Mouse (Mus musculus) spleen, adult 2 months (tissue): ENCODE data around the gene Gm5269. TPM values are rescaled to one million over a fixed set of nuclear protein-coding genes. Genes with fewer than 3 reads are reported as not detected.

Experiments used
- DNase-seq, 2 experiments: peaks; one replicate each; pipeline versions ENCODE4 v3.0.0 to v3.0.0-alpha.2; 2012 to 2021; ENCODE audit warnings: low spot score in 2 of 2, low read depth in 1 of 2
- H3K27ac ChIP-seq: fragments of 200-500 bp; 2 replicates; pipeline ENCODE4 v1.5.1; 2012; ENCODE audit warnings: low read length, inconsistent platforms; ENCODE audit not compliant: insufficient read depth
- H3K27me3 ChIP-seq: fragments of 200-500 bp; 2 replicates; pipeline ENCODE4 v1.6.1; 2012; ENCODE audit warnings: mild to moderate bottlenecking, moderate library complexity, low read length, inconsistent platforms; ENCODE audit not compliant: control insufficient read depth, insufficient read depth
- H3K36me3 ChIP-seq: fragments of 200-500 bp; 2 replicates; pipeline ENCODE4 v1.6.1; 2012; ENCODE audit warnings: mild to moderate bottlenecking, low read length, inconsistent platforms; ENCODE audit not compliant: control insufficient read depth, insufficient read depth
- H3K4me1 ChIP-seq: fragments of 200-500 bp; 2 replicates; pipeline ENCODE4 v1.6.1; 2011; ENCODE audit warnings: inconsistent platforms; ENCODE audit not compliant: control insufficient read depth, insufficient read depth, insufficient read length
- H3K4me3 ChIP-seq: fragments of 200-500 bp; 2 replicates; pipeline ENCODE4 v1.5.1; 2011; ENCODE audit warnings: mild to moderate bottlenecking, inconsistent platforms; ENCODE audit not compliant: insufficient read depth, insufficient read length; ENCODE audit errors: extremely low read depth
- CTCF ChIP-seq: fragments of 200-500 bp; IDR thresholded peaks from 2 replicates; pipeline ENCODE4 v1.5.1; 2011; ENCODE audit warnings: mild to moderate bottlenecking, inconsistent platforms; ENCODE audit not compliant: insufficient read depth, insufficient read length, insufficient replicate concordance; ENCODE audit errors: extremely low read depth
- POLR2A ChIP-seq: fragments of 200-500 bp; IDR thresholded peaks from 2 replicates; pipeline ENCODE4 v1.6.1; 2011; ENCODE audit warnings: low read depth, low read length, inconsistent platforms
- WGBS: fragments of 180-500 bp; shearing (Covaris S2); methylation state at CpG from one replicate; pipeline ENCODE4 v1.1.7; 2018; 5-methylcytosine and 5-hydroxymethylcytosine counted together
- polyA plus RNA-seq: library from polyadenylated mRNA; depleted of rRNA; stranded (reverse); fragments of >200 nt; gene quantifications from 2 replicates; pipeline ENCODE4 v1.2.3, GENCODE M21; 2012

Gm5269 gene
- polyA plus RNA-seq, 1 experiment: not detected

DNA sequence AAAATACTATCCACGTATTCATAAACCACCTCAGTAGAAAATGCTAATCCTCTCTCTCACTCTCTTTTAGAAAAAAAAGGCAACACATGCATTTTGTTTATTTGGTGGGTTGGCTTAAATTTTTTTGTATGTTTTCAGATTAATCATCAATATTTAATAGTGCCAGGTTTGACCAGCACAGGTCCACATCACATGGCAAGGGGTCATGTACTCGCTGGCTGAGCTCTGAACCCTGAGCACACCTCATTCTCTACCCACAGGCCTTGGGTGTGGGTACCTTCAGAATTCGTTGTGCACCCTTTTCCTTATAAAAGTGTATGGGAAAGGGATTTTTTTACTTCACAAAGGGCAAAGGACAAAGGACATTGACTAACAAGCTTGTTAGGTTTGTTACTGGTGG lies 14.1 kb upstream of the Gm5269 start:
- 80% methylated on average over 3 of the region's 3 CpGs for WGBS
- no peaks in the 10 kb centered on the region for H3K4me1 ChIP-seq
- DNase-seq: no peak
- no peaks in the 10 kb centered on the region for H3K36me3 ChIP-seq
- no peak overlapping the region for H3K27ac ChIP-seq
- H3K27me3 ChIP-seq: no peaks in the 10 kb centered on the region
- TF ChIP-seq CTCF (no peak), POLR2A (no peak)
- no peak overlapping the region for H3K4me3 ChIP-seq

DNA sequence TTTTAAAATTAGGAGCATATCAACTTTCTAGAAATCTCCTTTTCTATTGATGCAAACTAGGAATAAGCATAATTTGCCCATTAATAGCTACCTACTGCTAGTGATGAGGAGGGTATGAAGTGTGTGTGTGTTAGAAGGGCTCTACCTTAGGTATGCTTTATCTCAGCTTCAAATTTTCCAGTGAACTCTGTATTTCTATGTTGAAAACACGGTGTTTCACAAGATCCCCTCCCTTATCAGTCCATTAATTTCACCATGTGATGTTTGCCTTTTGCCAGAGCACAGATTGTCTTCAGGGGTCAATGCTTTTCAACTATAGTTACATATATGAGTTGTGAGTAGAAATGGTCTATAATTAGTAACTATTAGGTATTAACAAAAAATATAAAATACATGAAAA lies 8.0 kb upstream of the Gm5269 start:
- H3K4me1 ChIP-seq: no peaks in the 10 kb centered on the region
- H3K27me3 ChIP-seq: no peaks in the 10 kb centered on the region
- WGBS: 64% methylated on average over 1 of the region's 1 CpGs
- no peak for TF ChIP-seq CTCF
- TF ChIP-seq POLR2A: no peak
- H3K4me3 ChIP-seq: no peak overlapping the region
- no peaks in the 10 kb centered on the region for H3K36me3 ChIP-seq
- H3K27ac ChIP-seq: no peak overlapping the region
- DNase-seq: no peak

DNA sequence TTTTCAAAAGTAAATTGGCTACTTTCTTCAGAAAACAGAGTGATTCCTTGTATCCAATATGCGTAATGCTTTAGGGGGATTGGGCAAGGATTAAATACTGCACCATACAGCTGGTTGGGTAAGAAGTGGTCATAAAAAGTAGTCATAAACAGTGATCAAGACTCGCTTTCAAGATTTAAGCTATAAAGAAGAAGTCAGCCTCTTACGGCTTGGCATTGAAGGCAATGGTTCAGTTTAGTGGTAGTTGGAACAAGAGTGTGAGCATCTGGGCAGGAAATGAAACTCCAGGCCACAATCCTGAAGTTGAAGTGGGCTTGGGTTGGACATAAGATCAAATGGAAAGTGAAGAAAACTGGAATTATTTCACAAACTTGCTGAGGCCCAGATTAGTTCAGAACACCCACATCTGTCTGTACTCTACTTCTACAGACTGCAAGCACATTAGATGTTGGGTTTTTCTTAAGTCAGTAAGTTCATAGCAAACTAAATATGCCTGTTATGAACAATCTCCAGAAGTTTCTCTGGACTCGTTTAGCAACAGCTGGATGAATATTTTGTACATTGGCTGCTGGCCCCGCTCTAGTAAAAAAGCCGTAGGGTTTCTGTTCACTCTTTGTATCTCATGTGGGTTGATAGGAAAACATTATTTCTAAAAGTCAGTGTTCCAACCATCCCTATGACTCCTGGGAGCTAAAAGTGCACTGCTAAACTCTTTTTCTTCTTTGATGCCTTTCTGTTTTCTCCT lies 4.3 kb upstream of the Gm5269 start:
- no peaks in the 10 kb centered on the region for H3K36me3 ChIP-seq
- no peak for TF ChIP-seq POLR2A
- DNase-seq: no peak
- 91% methylated on average over 6 of the region's 6 CpGs for WGBS
- no peak overlapping the region for H3K27ac ChIP-seq
- H3K4me3 ChIP-seq: no peak overlapping the region
- H3K27me3 ChIP-seq: no peaks in the 10 kb centered on the region
- H3K4me1 ChIP-seq: no peaks in the 10 kb centered on the region

DNA sequence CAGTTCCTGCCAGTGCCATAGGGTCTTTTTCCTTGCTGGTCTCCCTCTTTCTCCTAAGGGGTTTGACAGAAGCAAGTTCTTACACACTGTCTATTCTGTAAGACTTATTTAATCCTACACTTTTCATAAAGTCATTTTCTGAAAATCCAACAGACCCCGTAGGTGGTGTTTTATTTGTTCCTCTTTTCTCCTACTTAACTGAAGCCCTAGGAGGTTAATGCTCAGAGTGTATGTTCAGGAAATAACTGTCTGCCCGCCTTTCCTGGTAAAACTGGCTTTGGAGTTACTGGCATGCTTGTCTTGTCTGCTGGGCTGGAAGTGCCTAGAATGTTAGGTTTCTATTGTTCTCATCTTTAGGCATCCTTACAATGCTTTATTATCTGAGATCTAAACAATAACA lies 1.9 kb upstream of the Gm5269 start:
- TF ChIP-seq CTCF (no peak), POLR2A (no peak)
- H3K27me3 ChIP-seq: no peaks in the 10 kb centered on the region
- H3K4me3 ChIP-seq: no peak overlapping the region
- no peak overlapping the region for H3K27ac ChIP-seq
- no peak for DNase-seq
- H3K36me3 ChIP-seq: no peaks in the 10 kb centered on the region
- H3K4me1 ChIP-seq: no peaks in the 10 kb centered on the region
- WGBS: 19% methylated on average over 2 of the region's 2 CpGs

DNA sequence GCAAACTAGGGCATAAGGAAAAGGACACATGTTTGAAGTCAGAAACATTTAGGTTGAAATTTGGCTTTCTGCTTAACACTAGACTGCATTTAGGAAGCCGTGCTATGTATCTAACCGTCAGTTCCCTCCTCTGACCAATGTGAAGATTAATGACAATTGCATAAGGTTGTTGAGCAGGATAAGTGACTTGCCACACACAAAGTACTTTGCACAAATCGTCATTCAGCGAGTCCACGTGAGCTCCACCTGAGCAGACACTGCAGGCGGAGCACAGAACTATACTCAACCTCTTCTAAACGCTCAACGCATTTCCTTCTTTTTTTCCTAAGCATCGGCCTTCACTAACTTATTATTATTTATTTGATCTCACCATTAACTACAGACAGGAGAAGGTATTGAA lies 3.3 kb downstream of the Gm5269 start:
- no peak overlapping the region for H3K4me3 ChIP-seq
- no peak for DNase-seq
- no peaks in the 10 kb centered on the region for H3K27me3 ChIP-seq
- no peaks in the 10 kb centered on the region for H3K36me3 ChIP-seq
- H3K4me1 ChIP-seq: no peaks in the 10 kb centered on the region
- WGBS: 85% methylated on average over 9 of the region's 9 CpGs
- TF ChIP-seq CTCF (no peak), POLR2A (no peak)
- no peak overlapping the region for H3K27ac ChIP-seq

DNA sequence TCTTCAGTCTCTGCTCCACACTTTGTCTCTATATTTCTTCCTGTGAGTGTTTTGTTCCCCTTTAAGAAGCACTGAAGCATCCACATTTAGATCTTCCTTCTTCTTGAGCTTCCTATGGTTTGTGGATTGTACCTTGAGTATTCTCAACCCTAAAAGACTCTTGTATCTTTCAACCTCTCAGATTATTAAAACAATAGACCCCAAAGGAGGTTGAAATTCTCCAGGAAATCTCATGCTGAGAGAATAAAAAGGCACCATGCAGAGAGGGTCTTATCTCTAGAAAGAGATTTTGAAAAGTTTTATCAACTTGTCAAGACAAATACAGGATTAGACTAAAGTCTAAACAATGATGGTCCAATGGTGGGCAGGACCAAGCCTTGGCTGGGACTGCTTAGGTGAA lies 6.7 kb downstream of the Gm5269 start:
- DNase-seq: no peak
- no peak for TF ChIP-seq CTCF
- no peak for TF ChIP-seq POLR2A
- Histone ChIP-seq H3K4me1 (no peaks in the 10 kb centered on the region), H3K27me3 (no peaks in the 10 kb centered on the region), H3K27ac (no peak overlapping the region), H3K36me3 (no peaks in the 10 kb centered on the region), H3K4me3 (no peak overlapping the region)

DNA sequence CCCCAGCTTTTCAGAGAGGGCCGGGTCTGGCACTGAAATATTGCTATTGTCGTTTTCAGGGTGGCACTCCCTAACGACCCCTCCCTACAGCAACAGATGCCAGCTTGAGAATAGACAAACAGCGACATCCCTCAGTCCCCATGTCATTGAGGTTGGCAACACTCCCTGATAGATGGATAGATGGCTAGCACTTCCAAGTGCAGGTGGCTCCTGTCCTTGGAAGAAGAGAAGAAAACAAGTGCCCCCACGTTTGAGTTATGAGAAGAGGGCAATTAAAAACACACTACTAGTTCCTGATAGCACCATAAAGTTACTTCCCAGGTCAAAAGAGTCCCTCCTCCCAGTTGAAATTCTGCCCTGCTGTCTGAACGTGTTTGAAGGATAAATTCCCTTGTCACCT lies 8.0 kb downstream of the Gm5269 start:
- no peak for DNase-seq
- H3K27me3 ChIP-seq: no peaks in the 10 kb centered on the region
- 70% methylated on average over 6 of the region's 6 CpGs for WGBS
- no peaks in the 10 kb centered on the region for H3K4me1 ChIP-seq
- TF ChIP-seq POLR2A: no peak
- no peak for TF ChIP-seq CTCF
- no peak overlapping the region for H3K4me3 ChIP-seq
- no peak overlapping the region for H3K27ac ChIP-seq
- H3K36me3 ChIP-seq: no peaks in the 10 kb centered on the region
